Mouse (Mus musculus) midbrain, embryonic 10.5 days (tissue): ENCODE measurements at regions not wholly inside any gene's neighbourhood (a gene's known extent, or its start where the extent isn't known, plus 50 kb on each side); places are given as distances from the start of the nearest gene placed in this dataset.
"Not testable (repeated sequence)": the region's sequence is repeated elsewhere in the genome, so short reads cannot be mapped to it uniquely, and the experiment has no call there.

Experiments used
- DNase-seq: peaks from one replicate; pipeline ENCODE4 v3.0.0-alpha.2; 2017; ENCODE audit warnings: low spot score
- H3K27ac ChIP-seq: fragments of 300-500 bp; sonication (generic); replicated peaks from 2 replicates; pipeline ENCODE4 v1.5.1; 2016; ENCODE audit warnings: mild to moderate bottlenecking
- H3K27me3 ChIP-seq: fragments of 300-500 bp; sonication (generic); 2 replicates; pipeline ENCODE4 v1.6.1; 2016; ENCODE audit warnings: low read depth, mild to moderate bottlenecking; ENCODE audit not compliant: poor library complexity, severe bottlenecking
- H3K36me3 ChIP-seq: fragments of 300-500 bp; sonication (generic); 2 replicates; pipeline ENCODE4 v1.6.1; 2016; ENCODE audit warnings: mild to moderate bottlenecking, moderate library complexity
- H3K4me1 ChIP-seq: fragments of 300-500 bp; sonication (generic); 2 replicates; pipeline ENCODE4 v1.6.1; 2016
- H3K4me3 ChIP-seq: fragments of 300-500 bp; sonication (generic); 2 replicates; pipeline ENCODE4 v1.5.1; 2016; ENCODE audit warnings: mild to moderate bottlenecking, moderate library complexity
- H3K9me3 ChIP-seq: fragments of 300-500 bp; sonication (generic); replicated peaks from 2 replicates; pipeline ENCODE4 v1.6.1; 2016; ENCODE audit warnings: mild to moderate bottlenecking
- WGBS: fragments of 180-500 bp; shearing (Covaris S2); methylation state at CpG from one replicate; pipeline ENCODE4 v1.1.7; 2016; 5-methylcytosine and 5-hydroxymethylcytosine counted together

DNA sequence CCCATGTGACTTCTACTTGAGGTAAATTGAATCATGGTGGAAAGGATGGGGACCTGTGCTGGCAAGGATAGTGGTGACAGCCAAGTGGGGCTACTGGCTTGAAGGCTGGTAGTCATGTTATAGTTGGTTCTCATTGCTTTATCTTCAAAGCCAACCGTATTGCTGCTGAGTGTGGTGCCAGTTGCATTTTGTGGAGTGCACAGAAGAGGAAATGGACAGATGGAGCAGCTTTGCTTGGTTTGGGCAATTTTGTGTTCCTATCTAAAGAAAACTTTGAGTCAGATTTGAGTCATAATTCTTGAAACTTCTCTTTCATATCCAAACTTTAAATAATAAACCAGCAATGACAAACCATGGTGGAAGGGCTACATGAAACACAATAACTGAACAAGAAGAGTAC is 200.5 kb upstream of the Myo3a start:
- no peak overlapping the region for H3K27ac ChIP-seq
- 81% methylated on average over 1 of the region's 1 CpGs for WGBS
- no peaks in the 10 kb centered on the region for H3K36me3 ChIP-seq
- no peak for DNase-seq
- H3K4me3 ChIP-seq, result no peak overlapping the region
- no peaks in the 10 kb centered on the region for H3K27me3 ChIP-seq
- no peaks in the 10 kb centered on the region for H3K9me3 ChIP-seq
- H3K4me1 ChIP-seq, result peaks cover 4% of the 10 kb centered on the region; the same call in 1 of the 2 replicates

DNA sequence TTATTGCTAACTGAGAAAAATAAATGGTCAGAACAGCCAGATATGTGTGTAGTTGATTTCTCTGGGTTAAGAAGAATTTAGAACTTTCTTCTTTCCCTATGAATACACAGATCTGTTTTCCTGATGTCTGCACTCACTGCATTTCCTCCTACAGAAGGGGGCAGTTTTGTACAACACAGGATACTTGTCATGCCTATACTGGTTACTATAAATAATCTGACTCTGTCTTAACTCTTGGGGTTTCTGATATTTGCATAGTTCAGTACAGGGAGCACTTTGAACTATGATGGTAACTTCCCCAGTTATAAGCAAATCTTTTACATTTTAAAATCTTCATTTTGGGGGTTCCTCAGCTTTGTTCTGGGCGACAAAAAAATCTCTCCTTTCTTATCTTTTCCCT is 198.7 kb upstream of the Myo3a start:
- WGBS, result 80% methylated on average over 1 of the region's 1 CpGs

DNA sequence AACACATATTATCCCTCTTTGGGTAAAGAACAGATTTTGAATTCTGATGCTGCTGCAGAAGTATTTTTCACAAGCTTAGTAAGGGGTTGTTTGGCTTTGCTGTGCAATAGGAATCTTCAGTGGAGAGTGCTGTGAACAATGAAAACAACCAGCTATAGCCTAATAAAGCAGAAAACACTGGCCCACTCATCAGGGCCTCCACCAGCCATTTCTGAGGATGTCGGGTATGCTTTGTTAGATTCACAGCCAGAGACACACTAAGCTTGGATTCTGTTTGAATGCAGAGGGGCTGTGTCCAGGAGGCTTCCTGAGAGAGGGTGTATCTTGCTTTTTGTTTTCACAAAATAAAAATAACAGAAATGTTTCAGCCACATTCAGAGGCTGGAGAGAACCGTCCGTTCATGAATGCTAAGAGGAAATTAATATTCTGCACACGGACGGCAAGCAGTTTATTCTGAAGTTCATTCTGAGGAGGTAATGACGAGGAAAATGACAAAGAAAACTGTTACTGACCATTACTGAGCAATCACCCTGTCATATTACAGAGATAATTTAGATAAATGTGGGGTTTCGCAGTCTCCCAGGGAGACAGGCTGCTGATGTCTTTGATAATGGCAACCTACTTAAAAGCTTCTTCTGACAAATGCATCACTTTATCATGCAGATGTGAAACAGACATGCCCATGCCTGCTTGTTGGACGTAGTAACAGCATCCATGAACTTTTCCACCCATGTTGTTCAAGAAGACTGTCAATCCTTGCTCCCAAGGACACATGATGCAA is 198.1 kb upstream of the Myo3a start:
- 75% methylated on average over 8 of the region's 8 CpGs for WGBS
- Histone ChIP-seq H3K36me3 (no peaks in the 10 kb centered on the region), H3K4me1 (peaks cover 4% of the 10 kb centered on the region; the same call in 1 of the 2 replicates), H3K27ac (peak overlapping the region; percentile 69), H3K9me3 (no peaks in the 10 kb centered on the region), H3K27me3 (no peaks in the 10 kb centered on the region), H3K4me3 (no peak overlapping the region)
- DNase-seq, result no peak

More for the DNA sequence above, 198.7 kb upstream of the Myo3a start:
- peaks cover 4% of the 10 kb centered on the region; the same call in 1 of the 2 replicates for H3K4me1 ChIP-seq
- DNase-seq, result no peak
- H3K36me3 ChIP-seq, result no peaks in the 10 kb centered on the region
- H3K9me3 ChIP-seq, result no peaks in the 10 kb centered on the region
- H3K27ac ChIP-seq, result peak overlapping the region; percentile 69; the same call in 1 of the 2 replicates
- H3K27me3 ChIP-seq, result no peaks in the 10 kb centered on the region
- H3K4me3 ChIP-seq, result no peak overlapping the region

DNA sequence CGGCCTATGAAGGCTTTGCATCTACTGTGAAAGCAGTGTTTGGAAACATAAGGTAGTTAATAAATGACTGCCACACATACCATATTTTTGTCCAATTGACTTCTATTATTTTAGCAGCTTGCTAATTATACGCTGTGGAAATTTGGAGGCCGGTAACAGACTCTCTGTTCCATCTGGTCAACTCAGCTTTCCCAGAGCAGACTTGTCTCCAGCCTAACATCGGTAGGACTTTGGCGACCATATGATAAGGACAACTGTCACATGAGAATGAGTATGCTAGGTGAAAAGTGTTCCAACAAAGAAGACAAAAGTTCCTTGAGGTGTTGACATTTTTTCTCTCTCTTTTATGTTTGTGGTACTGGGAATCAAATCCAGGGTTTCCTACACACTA is 197.5 kb upstream of the Myo3a start:
- DNase-seq, result no peak
- H3K4me1 ChIP-seq, result peaks cover 7% of the 10 kb centered on the region; the same call in 1 of the 2 replicates
- no peaks in the 10 kb centered on the region for H3K36me3 ChIP-seq
- H3K27ac ChIP-seq, result no peak overlapping the region
- WGBS, result 93% methylated on average over 5 of the region's 5 CpGs
- no peaks in the 10 kb centered on the region for H3K27me3 ChIP-seq
- no peaks in the 10 kb centered on the region for H3K9me3 ChIP-seq
- no peak overlapping the region for H3K4me3 ChIP-seq

DNA sequence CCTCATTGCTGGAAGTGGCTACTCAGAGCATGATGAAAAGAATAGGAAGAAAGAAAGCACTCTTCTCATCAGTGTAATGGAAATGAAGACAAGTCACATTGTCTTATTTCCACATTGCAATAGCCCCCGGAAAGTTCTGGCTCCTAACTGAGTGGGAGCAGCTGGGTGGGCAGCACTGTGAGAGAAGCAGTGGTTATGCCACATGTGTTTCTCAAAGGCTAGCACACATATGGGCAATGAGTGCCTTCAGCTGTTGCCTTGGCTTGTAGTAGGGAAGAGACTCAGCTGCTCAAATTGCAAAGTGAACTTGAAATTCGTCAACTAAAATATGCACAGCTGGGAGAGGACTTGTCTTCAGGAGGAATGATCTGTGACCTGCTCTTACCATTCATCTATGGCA is 190.5 kb upstream of the Myo3a start:
- H3K36me3 ChIP-seq, result no peaks in the 10 kb centered on the region
- DNase-seq, result no peak
- H3K4me1 ChIP-seq, result 0 out of 2 replicates have a peak, but pooled peaks cover 4% of the 10 kb centered on the region
- no peak overlapping the region for H3K27ac ChIP-seq
- H3K27me3 ChIP-seq, result no peaks in the 10 kb centered on the region
- no peaks in the 10 kb centered on the region for H3K9me3 ChIP-seq
- WGBS, result 84% methylated on average over 2 of the region's 2 CpGs
- no peak overlapping the region for H3K4me3 ChIP-seq

DNA sequence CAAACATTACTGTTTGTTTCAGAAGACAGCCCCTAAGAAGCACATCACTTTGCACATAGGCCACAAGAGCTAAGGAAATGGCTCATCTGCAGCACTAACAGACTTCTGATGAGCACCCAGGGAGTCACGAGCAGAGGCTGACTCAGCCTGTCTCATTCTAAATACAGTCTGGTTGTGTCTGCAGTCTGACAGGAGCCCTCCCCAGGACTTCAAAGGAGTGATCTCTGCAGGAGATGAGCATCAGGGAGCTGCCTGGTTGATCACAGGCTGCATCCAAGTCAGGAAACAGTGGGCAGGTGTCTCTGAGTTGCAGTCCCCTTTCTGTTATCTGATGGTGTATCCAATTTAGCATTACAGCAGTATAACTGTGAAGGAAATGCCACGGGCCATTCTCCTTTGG is 188.5 kb upstream of the Myo3a start:
- H3K4me1 ChIP-seq, result 0 out of 2 replicates have a peak, but pooled peaks cover 4% of the 10 kb centered on the region
- H3K27ac ChIP-seq, result no peak overlapping the region
- H3K4me3 ChIP-seq, result no peak overlapping the region
- no peaks in the 10 kb centered on the region for H3K36me3 ChIP-seq
- WGBS, result 40% methylated on average over 2 of the region's 2 CpGs
- no peaks in the 10 kb centered on the region for H3K27me3 ChIP-seq
- DNase-seq, result no peak
- H3K9me3 ChIP-seq, result no peaks in the 10 kb centered on the region

DNA sequence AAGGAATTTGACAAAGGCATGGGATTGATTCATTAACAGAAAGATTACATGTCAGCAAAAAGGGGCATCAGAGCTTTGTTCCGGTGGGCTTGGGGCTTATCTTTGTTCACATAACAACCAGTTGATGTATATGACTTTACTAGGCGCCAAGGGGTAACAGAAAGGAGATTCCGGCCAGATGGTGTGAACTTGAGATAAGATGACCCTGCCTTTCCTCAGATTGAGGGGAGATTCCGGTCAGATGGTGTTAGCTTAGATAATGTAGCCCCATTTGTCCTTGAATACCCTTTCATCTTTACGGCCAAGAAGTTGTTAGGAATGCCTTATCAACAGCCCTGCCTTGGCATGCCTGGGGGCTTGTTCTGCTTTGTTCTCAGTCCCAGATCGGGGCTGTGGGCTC is 183.4 kb upstream of the Myo3a start:
- not testable (repeated sequence) for H3K27ac ChIP-seq, H3K9me3 ChIP-seq, DNase-seq, H3K4me3 ChIP-seq, H3K4me1 ChIP-seq, H3K27me3 ChIP-seq, H3K36me3 ChIP-seq
- 88% methylated on average over 6 of the region's 6 CpGs for WGBS

DNA sequence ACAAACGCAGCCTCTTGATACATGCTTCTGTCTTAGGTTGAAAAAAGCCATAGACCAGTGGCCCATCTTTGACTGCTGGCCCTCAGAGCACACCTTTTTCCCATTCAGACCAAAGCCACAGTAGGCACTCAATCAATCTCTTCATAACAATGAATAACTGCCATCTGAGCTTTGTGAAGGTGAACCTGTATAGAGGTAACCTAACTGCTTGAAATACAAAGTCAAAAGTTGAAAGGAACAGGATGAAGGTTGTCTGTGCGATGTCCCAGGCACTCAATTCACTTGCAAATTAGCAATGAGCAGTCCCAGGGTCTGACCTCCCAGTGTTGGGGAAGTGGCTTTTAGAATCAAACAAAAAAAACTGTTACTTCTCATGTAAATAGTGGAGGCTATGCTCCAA is 182.4 kb upstream of the Myo3a start:
- Histone ChIP-seq H3K4me3 (no peak overlapping the region), H3K36me3 (no peaks in the 10 kb centered on the region), H3K4me1 (no peaks in the 10 kb centered on the region), H3K27ac (no peak overlapping the region), H3K9me3 (no peaks in the 10 kb centered on the region), H3K27me3 (no peaks in the 10 kb centered on the region)
- DNase-seq, result no peak
- WGBS, result 66% methylated on average over 2 of the region's 2 CpGs

DNA sequence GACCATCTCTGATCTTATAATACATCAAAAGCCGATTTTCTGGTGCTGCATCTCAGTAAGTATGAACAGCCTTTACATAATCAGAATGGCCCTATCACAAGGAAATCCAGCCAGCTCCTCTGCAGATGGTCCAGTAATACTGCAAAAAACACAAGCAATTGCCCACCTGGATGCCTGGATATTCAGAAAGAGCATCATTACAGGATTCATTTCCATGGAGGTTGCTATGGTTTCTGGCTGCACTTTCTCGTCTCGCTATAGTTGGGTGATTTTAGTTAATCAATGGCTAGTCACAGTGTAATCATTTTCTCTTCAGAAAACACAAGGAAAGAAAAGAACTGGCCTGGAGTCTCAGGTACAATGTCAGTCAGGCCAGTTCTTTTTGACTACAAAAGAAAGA is 179.8 kb upstream of the Myo3a start:
- Histone ChIP-seq H3K9me3 (no peaks in the 10 kb centered on the region), H3K27me3 (no peaks in the 10 kb centered on the region), H3K36me3 (no peaks in the 10 kb centered on the region), H3K4me1 (no peaks in the 10 kb centered on the region), H3K4me3 (no peak overlapping the region), H3K27ac (no peak overlapping the region)
- DNase-seq, result no peak
- 73% methylated on average over 3 of the region's 3 CpGs for WGBS

DNA sequence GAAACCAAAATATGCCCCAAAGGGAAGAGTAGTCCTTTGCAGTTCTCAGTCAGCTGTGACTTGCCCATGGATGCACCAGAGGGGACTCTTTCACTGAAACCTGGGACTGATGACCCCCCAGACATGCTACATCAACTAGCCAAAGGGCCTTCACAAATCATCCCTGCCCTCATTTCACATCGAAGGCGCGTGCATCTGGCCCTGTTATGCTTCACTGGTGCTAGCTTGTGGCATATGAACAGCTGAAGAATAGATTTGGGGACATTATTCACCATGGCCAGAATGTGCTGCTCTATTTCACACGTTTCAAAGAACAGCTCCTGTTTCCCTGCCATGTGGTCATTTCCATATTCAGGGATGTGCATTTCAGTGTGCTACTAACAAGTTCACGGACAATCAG is 160.8 kb upstream of the Myo3a start:
- Histone ChIP-seq H3K27ac (no peak overlapping the region), H3K36me3 (no peaks in the 10 kb centered on the region), H3K4me1 (no peaks in the 10 kb centered on the region), H3K4me3 (no peak overlapping the region), H3K9me3 (no peaks in the 10 kb centered on the region), H3K27me3 (no peaks in the 10 kb centered on the region)
- 77% methylated on average over 5 of the region's 5 CpGs for WGBS
- DNase-seq, result no peak

DNA sequence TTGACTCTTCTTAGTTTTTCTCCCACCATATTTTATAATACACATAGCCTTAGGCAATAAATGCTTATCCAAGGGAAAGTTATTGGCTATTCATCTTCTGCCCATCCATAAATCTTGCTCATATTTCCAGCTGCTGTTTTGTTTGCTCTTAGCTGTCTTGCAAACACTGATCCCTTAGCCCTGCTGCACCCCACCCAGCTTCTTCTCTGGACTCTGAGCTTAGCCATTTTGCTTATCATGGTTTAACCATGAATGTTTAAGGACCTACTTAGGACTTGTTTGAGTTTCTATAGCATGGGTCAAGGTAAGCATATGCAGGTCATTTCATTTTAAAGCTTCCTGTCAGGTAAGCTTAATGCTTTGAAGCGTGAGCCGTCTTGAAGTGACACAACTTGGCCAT is 130.5 kb upstream of the Myo3a start:
- Histone ChIP-seq H3K36me3 (no peaks in the 10 kb centered on the region), H3K9me3 (no peaks in the 10 kb centered on the region), H3K27ac (no peak overlapping the region), H3K4me3 (no peak overlapping the region), H3K4me1 (no peaks in the 10 kb centered on the region), H3K27me3 (no peaks in the 10 kb centered on the region)
- DNase-seq, result no peak
- 90% methylated on average over 2 of the region's 2 CpGs for WGBS

DNA sequence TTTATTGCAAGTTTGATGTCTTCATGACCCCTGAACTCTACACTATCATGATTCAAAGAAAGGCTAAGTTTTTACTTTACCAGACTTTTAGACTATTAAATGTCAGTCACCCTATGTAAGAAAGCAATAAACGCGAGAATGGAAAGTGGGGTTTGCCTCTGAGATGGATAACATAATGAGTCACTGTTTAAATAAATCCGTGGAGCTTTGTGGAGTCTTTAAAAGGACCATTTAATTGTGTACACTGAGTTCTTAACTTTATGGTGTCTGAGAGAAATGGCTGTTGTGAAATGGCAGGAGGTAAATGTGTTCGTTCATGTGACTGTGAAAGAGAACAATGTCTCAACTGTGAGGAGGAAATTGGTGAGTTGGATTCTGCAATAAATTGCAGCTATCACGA is 122.2 kb upstream of the Myo3a start:
- no peaks in the 10 kb centered on the region for H3K9me3 ChIP-seq
- no peaks in the 10 kb centered on the region for H3K4me1 ChIP-seq
- 70% methylated on average over 5 of the region's 5 CpGs for WGBS
- no peak for DNase-seq
- H3K27me3 ChIP-seq, result no peaks in the 10 kb centered on the region
- no peak overlapping the region for H3K4me3 ChIP-seq
- no peaks in the 10 kb centered on the region for H3K36me3 ChIP-seq
- H3K27ac ChIP-seq, result no peak overlapping the region

DNA sequence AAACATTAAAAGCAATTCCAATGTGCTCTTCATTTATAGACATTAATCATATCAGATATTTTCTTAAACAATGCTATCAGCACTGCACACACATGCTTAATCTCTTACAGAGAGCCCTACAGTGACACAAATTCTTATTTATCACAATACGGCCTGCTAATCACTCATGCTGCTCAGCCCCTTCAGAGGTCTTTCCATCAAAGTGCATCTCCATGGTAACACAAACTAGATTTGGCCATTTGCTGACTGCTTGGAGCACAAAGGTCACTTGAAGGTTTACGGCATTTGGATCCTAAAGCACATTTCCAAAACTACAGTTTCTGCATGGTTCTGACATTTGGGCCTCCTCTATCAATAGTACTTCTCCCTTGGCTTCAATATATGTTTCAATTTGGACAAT is 77.6 kb upstream of the Myo3a start:
- 3% methylated on average over 2 of the region's 2 CpGs for WGBS
- Histone ChIP-seq H3K27ac (no peak overlapping the region), H3K4me1 (peaks cover 33% of the 10 kb centered on the region), H3K4me3 (no peak overlapping the region), H3K9me3 (no peaks in the 10 kb centered on the region), H3K36me3 (no peaks in the 10 kb centered on the region), H3K27me3 (no peaks in the 10 kb centered on the region)
- DNase-seq, result peak; percentile 19
